ENCODE assay signal across 25 mouse cellular contexts in the genomic region with DNA sequence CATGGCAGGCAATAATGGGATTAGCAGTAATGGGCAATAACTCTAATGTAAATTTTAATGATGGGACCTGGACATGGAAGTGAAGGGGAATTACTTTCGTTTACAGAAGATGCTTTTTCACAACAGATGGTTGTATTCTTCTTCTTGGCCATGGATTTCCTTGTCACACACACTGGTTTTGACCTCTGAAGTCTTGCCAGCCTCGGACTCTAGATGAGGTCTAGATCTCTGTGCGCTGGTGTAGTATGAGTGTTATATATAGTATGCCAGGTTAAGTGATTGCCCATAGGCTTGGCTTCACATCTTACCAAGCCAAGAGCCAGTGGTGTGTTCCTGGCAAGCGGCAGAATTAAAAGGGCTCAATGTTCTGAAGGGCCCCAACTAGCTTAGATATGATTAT. TPM values are rescaled to one million over a fixed set of nuclear protein-coding genes. Genes with fewer than 3 reads are reported as not detected.
A peak's percentile ranks its signal among the peaks of the same experiment; 100 is the strongest.
DNase-seq lines count a peak whose midpoint lies in the region; TF ChIP-seq lines count a peak whose summit lies in the region.
"Had no signal": no experiment of that assay in that cellular context is flagged by ENCODE, and none has a peak within 500 bp of the region (broad histone marks: within the 10 kb centered on the region; RNA-seq: fewer than 3 reads in every experiment).

No protein-coding gene starts in this region.

- peak; percentile 25 to 32 for DNase-seq in cerebellum, adult 18-20 months
- no peak for DNase-seq in cerebellum, postnatal 4 days (ENCODE audit: low spot score in 2 of 2)
- no peak for DNase-seq in layer of hippocampus, adult 2 months (ENCODE audit: low spot score in 2 of 2)
- DNase-seq in layer of hippocampus, postnatal 36 days, result no peak
- peak; percentile 37 to 55 for DNase-seq in cerebellum, postnatal 10 days
- peak; percentile 12 to 25 for DNase-seq in cerebellum, postnatal 36 days
- no peak for DNase-seq in gastrocnemius, adult 8-10 months (ENCODE audit: low spot score in 2 of 2)
- DNase-seq: adrenal gland, postnatal 10 days; adrenal gland, postnatal 36 days; B cell, adult 2 months; forebrain, postnatal 0 days; gastrocnemius, adult 2 months; gastrocnemius, postnatal 25 days; heart, adult 18-20 months; heart, postnatal 10 days; heart, postnatal 36 days; kidney, adult 18-20 months had no signal

- no peak for TF ChIP-seq CTCF in layer of hippocampus, adult 2 months (conservative IDR thresholded peaks at IDR 0.05)

- H3K27ac ChIP-seq in layer of hippocampus, adult 2 months, result peak overlapping the region; percentile 33
- H3K27ac ChIP-seq: embryonic facial prominence, embryonic 12.5 days; embryonic facial prominence, embryonic 15.5 days; gastrocnemius, adult 2 months; heart, embryonic 15.5 days; hindbrain, embryonic 14.5 days; hindbrain, postnatal 0 days had no signal

- no peak overlapping the region for H3K4me3 ChIP-seq in layer of hippocampus, adult 2 months
- H3K4me3 ChIP-seq: embryonic facial prominence, embryonic 12.5 days; embryonic facial prominence, embryonic 15.5 days; gastrocnemius, adult 2 months; heart, embryonic 12.5 days; heart, embryonic 15.5 days had no signal

RNA-seq across cellular contexts. Expression of a gene that starts 43.7 kb away (rescaled TPM):
- total RNA-seq in layer of hippocampus, adult 2 months (2021), result 100 to 1,000 TPM; 712 to 741 TPM
- 100 to 1,000 TPM; 669 to 720 TPM for total RNA-seq in layer of hippocampus, postnatal 36 days (2021)
- under 1 TPM; 0.07 to 0.21 (median 0.15) TPM for total RNA-seq in gastrocnemius, adult 8-10 months (2022)
- total RNA-seq: CH12.LX; common myeloid progenitor, adult 5-6 weeks had no signal

Comparison
In these comparisons a context has a peak if more than half of its experiments do, and no peak if none do; other contexts are left out.
1. DNase-seq: peak in cerebellum, adult 18-20 months (2 of 2), cerebellum, postnatal 10 days (2 of 2) and cerebellum, postnatal 36 days (2 of 2); none in cerebellum, postnatal 4 days (0 of 2), layer of hippocampus, adult 2 months (0 of 2), layer of hippocampus, postnatal 36 days (0 of 2) and gastrocnemius, adult 8-10 months (0 of 2).
2. RNA of a gene that starts 43.7 kb away (total RNA-seq): 712 to 741 TPM in layer of hippocampus, adult 2 months and 669 to 720 TPM in layer of hippocampus, postnatal 36 days; 0.07 to 0.21 TPM in gastrocnemius, adult 8-10 months; every median in the first group is over 100 times any median in the second.